Mouse (Mus musculus) left cerebral cortex, adult 6 months (tissue): ENCODE data around the gene Vmn2r45. TPM values are rescaled to one million over a fixed set of nuclear protein-coding genes. Genes with fewer than 3 reads are reported as not detected.

ENCODE experiments used
- long read RNA-seq, 2 experiments: library from polyadenylated mRNA; unstranded; transcript quantifications; one replicate each; pipeline ENCODE4 v2.0.0; 2019 to 2020
- polyA plus RNA-seq: library from polyadenylated mRNA; unstranded; fragments of <200 nt; fragmentation: Nextera tagmentation; gene quantifications from 2 replicates; pipeline ENCODE4 v1.2.3, GENCODE M21; 2021

The Vmn2r45 gene
- polyA plus RNA-seq, result not detected in 2 replicates
- long read RNA-seq, experiment 1, result 0 reads
- long read RNA-seq, experiment 2, result 0 reads

DNA sequence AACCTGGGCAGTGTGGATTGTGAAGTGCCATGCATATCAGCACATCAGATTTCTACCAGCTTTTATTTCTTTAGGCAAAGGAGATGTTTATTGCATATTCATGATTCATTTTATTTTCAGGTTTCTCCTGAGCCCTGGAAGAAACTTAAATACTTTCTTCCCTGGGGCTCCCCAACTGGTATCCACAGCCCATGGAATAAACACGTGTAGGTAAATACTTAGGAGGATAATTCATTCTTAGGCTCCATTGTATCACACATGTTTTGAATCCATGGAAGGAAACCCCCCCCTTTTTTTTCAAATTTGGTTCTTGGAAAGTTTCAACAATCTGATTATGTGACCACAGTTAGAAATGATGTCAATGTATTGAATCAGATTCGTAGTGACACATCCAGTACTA, at the start of gene Vmn2r45:
Vmn2r45 (minus strand) TSS at position 101 of the 400 bp plus-strand sequence.

Other genes with a start within 250 kb of the Vmn2r45 start
- gene Vmn2r43, start 228.5 kb downstream of the Vmn2r45 start, polyA plus RNA-seq, result not detected in 2 replicates
- gene Vmn2r44, start 105.7 kb downstream of the Vmn2r45 start, polyA plus RNA-seq, result not detected in 2 replicates